Mouse (Mus musculus): ENCODE measurements around the gene Popdc2. TPM values are rescaled to one million over a fixed set of nuclear protein-coding genes. Genes with fewer than 3 reads are reported as not detected.
A peak's percentile ranks its signal among the peaks of the same experiment; 100 is the strongest.

Popdc2 gene
- polyA plus RNA-seq, 1 experiment from 2014 or later: 423 TPM

GRCm38 (mm10) chr16:38376841-38377249 is 14.8 kb downstream of the Popdc2 start:
- H3K9ac ChIP-seq (ENCODE audit: low read length): peak overlapping the region; percentile 35
- H3K9me3 ChIP-seq (replicated peaks; ENCODE audit: control insufficient read depth, low read length): no peaks in the 10 kb centered on the region
- peak overlapping the region; percentile 34 for H3K4me3 ChIP-seq (ENCODE audit: low read length)
- 45% methylated on average over 8 of the region's 8 CpGs for WGBS
- H3K4me1 ChIP-seq (ENCODE audit: control insufficient read depth, insufficient read depth, low read length): peaks cover 49% of the 10 kb centered on the region
- ATAC-seq (replicated peaks; ENCODE audit: extremely low read depth, insufficient read depth, low FRiP score): peak; percentile 21; the same call in 1 of the 2 replicates
- H3K36me3 ChIP-seq (ENCODE audit: control insufficient read depth, insufficient read depth): peaks cover 24% of the 10 kb centered on the region
- H3K4me2 ChIP-seq (ENCODE audit: low read depth, low read length): peak overlapping the region; percentile 47
- H3K27me3 ChIP-seq (ENCODE audit: control insufficient read depth, insufficient read depth, low read length): no peaks in the 10 kb centered on the region
- H3K27ac ChIP-seq (ENCODE audit: low read length): peak overlapping the region; percentile 34

- WGBS: 66% methylated on average over 6 of the region's 6 CpGs
- no peaks in the 10 kb centered on the region for H3K27me3 ChIP-seq (ENCODE audit: control insufficient read depth, insufficient read depth, low read length)
- peaks cover 44% of the 10 kb centered on the region for H3K4me1 ChIP-seq (ENCODE audit: control insufficient read depth, insufficient read depth, low read length)
- H3K4me2 ChIP-seq (ENCODE audit: low read depth, low read length): no peak overlapping the region
- H3K36me3 ChIP-seq (ENCODE audit: control insufficient read depth, insufficient read depth): peaks cover 24% of the 10 kb centered on the region
- H3K9me3 ChIP-seq (replicated peaks; ENCODE audit: control insufficient read depth, low read length): no peaks in the 10 kb centered on the region
- H3K4me3 ChIP-seq (ENCODE audit: low read length): no peak overlapping the region
- H3K27ac ChIP-seq (ENCODE audit: low read length): no peak overlapping the region
- no peak overlapping the region for H3K9ac ChIP-seq (ENCODE audit: low read length)
- ATAC-seq (replicated peaks; ENCODE audit: extremely low read depth, insufficient read depth, low FRiP score): no peak
Measured at GRCm38 (mm10) chr16:38377546-38377945, 15.5 kb downstream of the Popdc2 start.

- H3K9me3 ChIP-seq (replicated peaks; ENCODE audit: control insufficient read depth, low read length): no peaks in the 10 kb centered on the region
- peaks cover 18% of the 10 kb centered on the region for H3K36me3 ChIP-seq (ENCODE audit: control insufficient read depth, insufficient read depth)
- no peak overlapping the region for H3K9ac ChIP-seq (ENCODE audit: low read length)
- peaks cover 35% of the 10 kb centered on the region for H3K4me1 ChIP-seq (ENCODE audit: control insufficient read depth, insufficient read depth, low read length)
- ATAC-seq (replicated peaks; ENCODE audit: extremely low read depth, insufficient read depth, low FRiP score): no peak
- 71% methylated on average over 6 of the region's 6 CpGs for WGBS
- no peak overlapping the region for H3K4me3 ChIP-seq (ENCODE audit: low read length)
- no peaks in the 10 kb centered on the region for H3K27me3 ChIP-seq (ENCODE audit: control insufficient read depth, insufficient read depth, low read length)
- H3K27ac ChIP-seq (ENCODE audit: low read length): no peak overlapping the region
- H3K4me2 ChIP-seq (ENCODE audit: low read depth, low read length): no peak overlapping the region
Measured at GRCm38 (mm10) chr16:38378591-38378990, 16.6 kb downstream of the Popdc2 start.

- Histone ChIP-seq H3K36me3 (ENCODE audit: control insufficient read depth, insufficient read depth) (peaks cover 13% of the 10 kb centered on the region), H3K4me2 (ENCODE audit: low read depth, low read length) (no peak overlapping the region), H3K4me3 (ENCODE audit: low read length) (no peak overlapping the region), H3K9me3 (replicated peaks; ENCODE audit: control insufficient read depth, low read length) (no peaks in the 10 kb centered on the region), H3K27ac (ENCODE audit: low read length) (0 out of 2 replicates have a peak overlapping the region, but pooled peaks have one; percentile 16), H3K9ac (ENCODE audit: low read length) (no peak overlapping the region), H3K27me3 (ENCODE audit: control insufficient read depth, insufficient read depth, low read length) (no peaks in the 10 kb centered on the region), H3K4me1 (ENCODE audit: control insufficient read depth, insufficient read depth, low read length) (peaks cover 31% of the 10 kb centered on the region)
- 36% methylated on average over 6 of the region's 6 CpGs for WGBS
- ATAC-seq (replicated peaks; ENCODE audit: extremely low read depth, insufficient read depth, low FRiP score): no peak
Measured at GRCm38 (mm10) chr16:38379088-38379487, 17.1 kb downstream of the Popdc2 start.

GRCm38 (mm10) chr16:38379493-38379892 is 17.5 kb downstream of the Popdc2 start:
- H3K9ac ChIP-seq (ENCODE audit: low read length): no peak overlapping the region
- peaks cover 11% of the 10 kb centered on the region for H3K36me3 ChIP-seq (ENCODE audit: control insufficient read depth, insufficient read depth)
- no peaks in the 10 kb centered on the region for H3K9me3 ChIP-seq (replicated peaks; ENCODE audit: control insufficient read depth, low read length)
- WGBS: 62% methylated on average over 3 of the region's 3 CpGs
- H3K27me3 ChIP-seq (ENCODE audit: control insufficient read depth, insufficient read depth, low read length): no peaks in the 10 kb centered on the region
- H3K4me1 ChIP-seq (ENCODE audit: control insufficient read depth, insufficient read depth, low read length): peaks cover 27% of the 10 kb centered on the region
- H3K4me3 ChIP-seq (ENCODE audit: low read length): no peak overlapping the region
- H3K27ac ChIP-seq (ENCODE audit: low read length): no peak overlapping the region
- no peak overlapping the region for H3K4me2 ChIP-seq (ENCODE audit: low read depth, low read length)
- no peak for ATAC-seq (replicated peaks; ENCODE audit: extremely low read depth, insufficient read depth, low FRiP score)

GRCm38 (mm10) chr16:38379926-38380325 is 17.9 kb downstream of the Popdc2 start:
- H3K36me3 ChIP-seq (ENCODE audit: control insufficient read depth, insufficient read depth): peaks cover 11% of the 10 kb centered on the region
- H3K9me3 ChIP-seq (replicated peaks; ENCODE audit: control insufficient read depth, low read length): no peaks in the 10 kb centered on the region
- H3K27me3 ChIP-seq (ENCODE audit: control insufficient read depth, insufficient read depth, low read length): no peaks in the 10 kb centered on the region
- no peak overlapping the region for H3K4me3 ChIP-seq (ENCODE audit: low read length)
- H3K9ac ChIP-seq (ENCODE audit: low read length): no peak overlapping the region
- no peak overlapping the region for H3K4me2 ChIP-seq (ENCODE audit: low read depth, low read length)
- no peak for ATAC-seq (replicated peaks; ENCODE audit: extremely low read depth, insufficient read depth, low FRiP score)
- 88% methylated on average over 3 of the region's 3 CpGs for WGBS
- H3K27ac ChIP-seq (ENCODE audit: low read length): no peak overlapping the region
- peaks cover 23% of the 10 kb centered on the region for H3K4me1 ChIP-seq (ENCODE audit: control insufficient read depth, insufficient read depth, low read length)

GRCm38 (mm10) chr16:38383683-38384082 is 21.7 kb downstream of the Popdc2 start:
- Histone ChIP-seq H3K36me3 (ENCODE audit: control insufficient read depth, insufficient read depth) (no peaks in the 10 kb centered on the region; the same call in none of the 2 replicates), H3K9me3 (replicated peaks; ENCODE audit: control insufficient read depth, low read length) (no peaks in the 10 kb centered on the region), H3K4me3 (ENCODE audit: low read length) (no peak overlapping the region), H3K4me1 (ENCODE audit: control insufficient read depth, insufficient read depth, low read length) (peaks cover 8% of the 10 kb centered on the region; the same call in 1 of the 2 replicates), H3K27ac (ENCODE audit: low read length) (no peak overlapping the region), H3K27me3 (ENCODE audit: control insufficient read depth, insufficient read depth, low read length) (no peaks in the 10 kb centered on the region), H3K4me2 (ENCODE audit: low read depth, low read length) (no peak overlapping the region), H3K9ac (ENCODE audit: low read length) (no peak overlapping the region)
- no peak for ATAC-seq (replicated peaks; ENCODE audit: extremely low read depth, insufficient read depth, low FRiP score)
- 79% methylated on average over 2 of the region's 2 CpGs for WGBS

GRCm38 (mm10) chr16:38385184-38385634 is 23.2 kb downstream of the Popdc2 start:
- H3K4me3 ChIP-seq (ENCODE audit: low read length): no peak overlapping the region
- no peaks in the 10 kb centered on the region for H3K36me3 ChIP-seq (ENCODE audit: control insufficient read depth, insufficient read depth)
- no peaks in the 10 kb centered on the region for H3K4me1 ChIP-seq (ENCODE audit: control insufficient read depth, insufficient read depth, low read length)
- no peaks in the 10 kb centered on the region for H3K9me3 ChIP-seq (replicated peaks; ENCODE audit: control insufficient read depth, low read length)
- H3K4me2 ChIP-seq (ENCODE audit: low read depth, low read length): no peak overlapping the region
- no peak for ATAC-seq (replicated peaks; ENCODE audit: extremely low read depth, insufficient read depth, low FRiP score)
- H3K27me3 ChIP-seq (ENCODE audit: control insufficient read depth, insufficient read depth, low read length): no peaks in the 10 kb centered on the region
- H3K27ac ChIP-seq (ENCODE audit: low read length): no peak overlapping the region
- WGBS: 85% methylated on average over 6 of the region's 6 CpGs
- H3K9ac ChIP-seq (ENCODE audit: low read length): no peak overlapping the region

- H3K27me3 ChIP-seq (ENCODE audit: control insufficient read depth, insufficient read depth, low read length): no peaks in the 10 kb centered on the region
- no peak overlapping the region for H3K27ac ChIP-seq (ENCODE audit: low read length)
- H3K4me2 ChIP-seq (ENCODE audit: low read depth, low read length): no peak overlapping the region
- no peaks in the 10 kb centered on the region for H3K36me3 ChIP-seq (ENCODE audit: control insufficient read depth, insufficient read depth)
- no peak for ATAC-seq (replicated peaks; ENCODE audit: extremely low read depth, insufficient read depth, low FRiP score)
- H3K4me1 ChIP-seq (ENCODE audit: control insufficient read depth, insufficient read depth, low read length): no peaks in the 10 kb centered on the region
- 92% methylated on average over 4 of the region's 4 CpGs for WGBS
- no peaks in the 10 kb centered on the region for H3K9me3 ChIP-seq (replicated peaks; ENCODE audit: control insufficient read depth, low read length)
- H3K4me3 ChIP-seq (ENCODE audit: low read length): no peak overlapping the region
- no peak overlapping the region for H3K9ac ChIP-seq (ENCODE audit: low read length)
Measured at GRCm38 (mm10) chr16:38385700-38386099, 23.7 kb downstream of the Popdc2 start.
